Mouse (Mus musculus) CD4-positive, CD25-positive, alpha-beta regulatory T cell, adult 4 months (primary cell): ENCODE data around the gene Lrrc36. TPM values are rescaled to one million over a fixed set of nuclear protein-coding genes. Genes with fewer than 3 reads are reported as not detected.

Source experiments
- ATAC-seq: one replicate; pipeline ENCODE4 v1.8.0; 2017
- polyA plus RNA-seq, 2 experiments: library from polyadenylated mRNA; unstranded; fragments of 100-300 nt; shearing (Covaris generic); gene quantifications; one replicate each; pipeline ENCODE4 v1.2.1; 2017

Lrrc36 gene
- polyA plus RNA-seq, 2 experiments from 2014 or later: not detected

DNA sequence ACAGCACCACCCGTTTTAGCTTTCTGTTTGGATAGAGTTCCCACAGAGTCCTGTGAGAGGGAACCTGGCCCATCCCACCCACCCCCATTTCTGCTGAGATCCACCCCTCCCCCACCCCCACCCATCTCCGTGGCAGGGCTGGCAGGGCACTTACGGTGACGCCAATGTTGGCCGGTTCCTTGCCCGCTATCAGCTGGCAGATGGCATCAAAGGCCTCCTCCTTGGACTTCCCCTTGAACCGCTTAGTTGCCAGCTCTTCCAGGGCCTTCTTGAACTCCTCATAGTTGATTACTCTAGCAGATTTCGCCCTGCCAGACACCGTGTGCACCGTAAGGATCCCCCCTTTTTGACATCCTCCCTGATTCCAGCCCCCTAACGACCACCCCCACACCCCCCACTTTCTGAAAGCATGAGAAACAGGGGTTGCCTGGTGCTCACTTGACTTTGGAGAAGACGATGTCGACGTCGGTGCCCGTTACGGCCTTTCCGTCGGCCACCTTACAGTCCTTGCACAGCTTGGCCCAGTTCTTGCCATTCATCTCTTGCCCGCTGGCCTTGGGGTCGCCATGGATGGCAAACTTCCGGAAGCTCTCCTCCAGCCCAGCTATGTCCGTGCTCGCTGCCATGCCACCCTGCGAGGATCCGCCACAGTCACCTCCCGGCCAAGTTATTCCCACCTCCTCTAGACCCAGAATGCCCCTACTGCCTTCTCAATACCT, 54.8 kb downstream of the Lrrc36 start:
- ATAC-seq: no peak

DNA sequence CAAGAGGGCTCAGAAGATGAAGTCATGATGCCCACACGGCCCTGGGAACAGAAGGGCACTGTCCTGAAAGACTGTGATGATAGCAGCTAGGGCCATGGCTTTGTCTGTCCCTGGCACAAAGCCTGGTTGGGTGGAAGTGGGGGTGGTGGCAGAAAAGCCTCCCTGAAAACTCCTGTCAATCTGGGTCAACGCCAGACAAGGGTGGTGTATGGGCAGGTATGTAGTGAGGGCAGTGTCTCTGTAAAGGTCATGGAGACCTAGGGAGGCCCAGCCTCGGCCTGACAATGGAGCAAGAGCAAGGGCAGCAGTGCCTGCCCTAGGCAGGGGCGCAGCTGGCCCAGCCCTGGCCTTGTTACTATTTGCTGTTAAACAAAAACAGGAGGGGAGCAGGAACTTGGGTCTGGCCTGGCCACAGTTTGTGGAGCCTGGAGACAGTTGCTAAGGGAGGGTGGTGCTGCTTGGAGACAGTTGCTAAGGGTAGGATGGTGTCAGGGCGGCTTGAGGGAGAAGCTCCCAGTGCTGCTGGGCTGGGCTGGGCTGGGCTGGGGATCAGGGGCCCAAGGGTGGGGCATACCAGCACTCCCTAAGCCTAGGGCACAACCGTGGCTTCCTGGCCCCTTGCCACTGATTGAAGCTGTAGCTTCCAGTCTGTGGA, 55.8 kb downstream of the Lrrc36 start:
- no peak for ATAC-seq

DNA sequence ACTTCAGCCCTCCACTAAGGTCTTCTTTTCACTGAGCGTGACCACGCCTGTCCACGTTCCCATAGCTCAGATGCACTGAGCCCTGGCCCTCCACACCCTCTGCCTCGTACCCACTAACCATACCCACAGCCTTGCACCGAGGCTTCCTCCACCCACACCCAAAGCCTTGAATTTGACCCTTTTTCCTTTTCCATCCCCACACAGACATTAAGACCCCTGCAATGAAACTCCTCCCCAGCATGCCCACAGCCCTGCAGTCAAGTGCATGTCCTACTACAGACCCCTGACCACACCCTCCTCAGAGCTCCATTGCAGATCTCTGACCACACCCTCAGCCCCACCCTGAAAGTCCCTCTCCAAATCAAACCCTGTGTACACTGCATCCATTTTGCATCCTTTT, 56.4 kb downstream of the Lrrc36 start:
- ATAC-seq: no peak

DNA sequence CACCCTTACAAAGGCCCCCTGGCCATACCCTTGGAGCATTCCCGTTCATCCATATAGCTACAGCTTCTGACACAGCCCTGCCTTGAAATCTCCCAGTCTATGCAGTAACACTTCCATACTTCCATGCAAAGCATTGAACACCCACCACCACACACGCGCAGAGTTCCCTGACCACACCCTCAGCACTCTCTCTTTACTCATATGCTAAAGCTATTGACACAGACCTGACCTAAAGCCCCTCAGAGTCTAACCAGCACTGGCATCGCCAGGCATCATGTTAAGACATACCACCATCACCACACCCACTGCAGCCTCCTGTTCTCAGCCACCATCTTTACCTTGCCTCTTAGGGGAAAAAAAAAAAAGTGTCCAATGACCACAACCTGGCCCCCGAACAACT, 56.9 kb downstream of the Lrrc36 start:
- no peak for ATAC-seq

DNA sequence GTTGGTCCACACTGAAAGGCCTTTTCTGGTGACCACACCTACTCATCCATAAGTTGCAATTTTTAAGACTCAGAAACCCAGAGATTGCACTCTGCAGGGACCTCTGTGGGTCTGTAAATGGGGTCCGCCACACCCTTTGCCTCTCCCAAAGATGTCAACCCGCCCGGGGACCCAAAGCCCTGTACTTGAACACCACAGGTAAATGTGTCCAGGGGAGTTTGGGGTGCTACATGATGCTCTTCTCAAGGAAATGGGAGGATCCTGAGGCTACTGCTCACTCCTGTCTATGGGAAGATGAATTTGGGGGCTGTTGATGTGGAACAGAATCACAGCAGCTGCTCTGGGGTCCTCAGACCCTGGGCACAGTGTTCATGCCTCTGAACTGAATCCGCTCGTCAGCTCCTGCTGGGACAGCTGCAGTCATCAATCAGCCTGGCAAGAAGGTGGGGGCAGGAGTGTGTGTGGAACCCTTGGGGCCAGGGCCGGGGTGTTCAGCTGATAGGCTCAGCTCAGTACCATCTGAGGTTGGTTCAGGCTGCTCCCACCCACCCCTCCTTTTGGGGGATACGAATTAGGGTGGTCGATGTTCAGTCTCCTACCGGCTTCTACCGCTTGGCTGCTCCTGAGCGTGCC, 57.4 kb downstream of the Lrrc36 start:
- no peak for ATAC-seq

DNA sequence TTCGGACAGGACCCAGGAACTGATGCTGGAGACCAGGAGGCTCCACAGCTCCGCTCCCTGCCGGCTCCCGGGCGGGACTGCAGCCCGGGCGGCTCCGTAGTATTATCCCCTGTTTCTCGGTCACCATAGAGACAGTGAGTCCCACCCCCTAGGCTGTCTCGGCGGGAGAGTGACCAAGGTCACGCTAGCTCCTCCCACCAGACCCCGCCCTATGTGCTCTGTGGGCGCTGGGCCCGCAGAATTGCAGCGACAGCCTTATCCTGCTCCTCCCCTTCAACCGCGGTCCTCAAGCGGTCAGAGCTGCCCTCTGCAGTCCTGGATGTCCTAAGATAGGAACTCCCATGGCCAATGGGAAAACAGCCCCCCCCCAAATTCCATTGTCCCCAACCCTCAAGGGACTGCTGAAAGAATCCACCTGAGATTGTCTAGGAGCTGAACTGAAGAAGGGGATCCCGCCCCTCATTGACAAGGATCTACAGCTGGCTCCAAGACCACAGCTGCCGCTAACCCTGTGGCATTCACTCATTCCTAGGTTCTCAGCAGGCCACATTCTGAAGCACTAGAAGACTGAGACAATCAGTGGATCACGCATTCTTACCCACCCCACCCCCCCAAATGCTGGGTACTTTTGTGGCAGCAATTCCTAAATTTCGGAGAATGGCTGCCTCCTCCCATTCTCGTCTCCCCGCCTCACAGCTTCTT, 58.1 kb downstream of the Lrrc36 start, which contains the start of gene Tppp3:
Gene Tppp3, minus strand, starts transcription at position 213 of the 702 bp plus-strand sequence.
- ATAC-seq: no peak

DNA sequence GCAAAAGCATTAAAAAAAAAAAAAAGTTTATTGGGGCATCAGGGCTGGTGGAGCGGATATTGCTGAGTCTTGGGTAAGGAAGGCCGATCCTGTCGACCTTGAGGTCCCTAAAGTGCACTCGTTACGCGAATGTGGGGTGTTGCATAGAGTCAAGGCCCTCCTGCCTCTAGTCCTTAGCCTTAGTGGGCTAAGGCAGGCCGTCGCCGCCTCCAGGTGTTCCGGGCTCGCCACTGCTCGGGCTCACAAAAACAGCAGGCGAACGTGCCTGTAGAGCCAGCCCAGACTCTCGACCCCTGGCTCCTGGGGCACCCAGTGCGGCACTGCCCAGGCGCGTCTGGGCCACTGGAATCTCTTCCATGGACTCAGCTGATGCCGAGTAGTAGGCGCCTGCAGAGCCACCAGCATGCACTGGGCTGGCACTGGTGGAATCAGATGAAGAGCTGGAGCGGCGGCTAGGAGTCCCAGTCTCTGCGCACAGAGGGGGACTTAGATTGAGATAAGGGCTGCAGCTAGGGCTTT, 59.1 kb downstream of the Lrrc36 start:
- no peak for ATAC-seq

DNA sequence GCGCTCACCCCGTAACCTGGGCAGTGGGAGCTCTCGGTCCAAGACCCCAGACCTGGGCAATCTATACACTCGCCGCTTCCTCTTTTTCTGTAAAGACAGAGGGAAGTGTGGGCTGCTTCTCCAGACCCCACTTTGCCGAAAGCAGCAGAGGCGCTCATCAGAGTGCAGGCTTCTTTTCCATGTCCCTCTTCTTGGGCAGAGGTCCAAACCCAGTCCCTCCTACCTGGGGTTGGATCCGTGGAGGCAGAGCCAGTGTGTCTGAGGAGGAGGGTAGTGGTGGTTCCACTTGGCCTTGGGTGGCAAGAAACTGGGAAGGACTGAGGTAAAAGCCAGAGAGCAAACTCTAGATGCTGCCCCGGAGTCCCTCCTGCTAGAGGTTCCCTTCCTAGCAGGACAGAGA, 59.6 kb downstream of the Lrrc36 start:
- ATAC-seq: no peak

DNA sequence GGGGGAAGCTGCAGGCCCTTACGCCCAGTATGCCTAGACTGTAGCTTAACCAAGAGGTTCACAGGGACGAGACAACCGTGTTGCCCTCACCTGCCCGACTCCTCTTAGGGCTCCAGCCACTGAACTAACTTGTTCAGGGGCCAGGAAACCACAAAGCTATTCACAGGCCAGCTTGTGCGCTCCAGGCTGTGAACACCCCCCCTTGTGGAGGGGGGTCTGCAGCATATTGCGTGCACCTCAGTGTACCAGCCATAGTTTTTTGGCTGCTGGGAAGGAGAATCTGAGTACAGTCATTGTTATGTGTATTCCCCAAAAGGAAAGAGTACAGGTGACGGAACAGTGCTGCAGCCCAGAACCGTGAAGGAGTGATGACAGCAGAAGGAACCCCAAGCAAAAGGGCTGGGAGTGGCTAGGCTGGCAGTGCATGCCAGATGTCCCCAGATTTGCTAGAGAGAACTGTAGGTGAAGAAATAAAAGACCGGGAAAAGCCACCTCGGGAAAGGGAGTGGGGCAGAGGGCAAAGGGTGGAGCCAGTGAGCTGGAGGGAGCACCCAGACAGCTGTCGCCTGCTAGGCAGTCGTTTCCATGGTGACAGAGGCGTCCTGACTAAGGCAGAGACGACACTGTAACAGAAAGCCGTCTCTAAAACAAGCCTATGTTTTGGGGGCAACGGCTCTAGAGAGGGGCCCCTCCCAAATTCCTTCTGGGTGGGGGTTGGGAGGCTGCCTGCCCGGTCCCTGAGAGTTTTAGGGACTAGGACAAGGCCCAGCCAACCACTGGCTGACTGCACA, 60.6 kb downstream of the Lrrc36 start:
- ATAC-seq: no peak

DNA sequence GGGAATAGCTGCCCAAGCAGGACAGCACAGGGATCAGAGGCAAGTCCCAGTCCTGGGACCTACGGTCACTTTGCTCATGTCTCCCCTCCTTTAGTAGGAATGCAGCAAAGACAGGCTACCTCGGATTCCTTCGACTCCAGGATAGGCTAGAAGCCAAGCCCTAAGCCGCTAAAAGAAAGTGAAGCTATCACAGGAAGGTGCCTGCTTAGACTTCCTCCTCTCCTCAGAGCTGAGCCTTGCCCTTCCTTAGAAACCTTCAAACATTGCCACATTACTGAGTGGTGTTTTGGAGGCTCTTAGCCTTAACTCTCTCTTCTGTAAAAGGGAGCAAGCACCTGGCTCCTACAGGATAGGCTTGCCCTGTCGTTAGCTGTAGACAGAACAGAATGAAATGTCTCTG, 61.3 kb downstream of the Lrrc36 start:
- no peak for ATAC-seq

DNA sequence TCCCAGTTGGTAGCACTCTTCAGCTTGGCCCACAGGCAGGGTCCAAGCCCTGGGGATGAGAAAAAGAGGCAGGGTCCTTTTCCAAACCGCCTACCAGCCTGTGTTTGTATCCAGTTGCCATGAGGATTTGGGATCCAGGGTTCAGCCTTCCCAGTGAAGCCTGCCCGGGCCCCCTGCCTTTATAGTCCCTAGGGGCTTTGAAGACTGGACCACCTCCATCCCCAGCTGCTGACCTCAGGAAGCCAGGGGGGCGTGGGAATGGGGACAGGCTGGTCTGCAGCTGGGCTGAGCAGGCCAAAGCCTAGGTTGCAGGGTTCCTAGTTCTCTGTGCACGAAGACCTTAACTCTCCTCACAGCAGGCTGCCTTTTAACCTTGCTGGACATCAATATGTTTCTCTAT, 61.9 kb downstream of the Lrrc36 start:
- no peak for ATAC-seq

DNA sequence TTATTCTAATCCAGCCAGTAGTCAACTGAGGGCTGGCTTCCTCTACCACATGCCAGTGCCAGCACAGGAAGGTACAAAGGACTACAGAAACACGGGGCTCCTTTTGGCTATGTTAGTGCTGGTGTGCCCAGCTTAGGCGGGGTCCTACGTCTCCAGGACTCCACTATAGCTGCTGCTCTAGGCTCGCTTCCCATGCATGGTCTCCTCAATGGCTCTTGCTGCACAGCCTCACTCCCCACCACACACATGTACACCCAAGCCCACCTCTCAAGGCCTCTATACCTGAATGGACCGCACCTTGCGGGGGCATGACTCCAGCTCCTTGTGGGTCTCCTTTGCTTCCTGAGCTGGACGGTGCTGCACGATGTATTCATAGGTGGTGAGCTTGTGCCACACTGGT, 62.4 kb downstream of the Lrrc36 start:
- ATAC-seq: no peak

DNA sequence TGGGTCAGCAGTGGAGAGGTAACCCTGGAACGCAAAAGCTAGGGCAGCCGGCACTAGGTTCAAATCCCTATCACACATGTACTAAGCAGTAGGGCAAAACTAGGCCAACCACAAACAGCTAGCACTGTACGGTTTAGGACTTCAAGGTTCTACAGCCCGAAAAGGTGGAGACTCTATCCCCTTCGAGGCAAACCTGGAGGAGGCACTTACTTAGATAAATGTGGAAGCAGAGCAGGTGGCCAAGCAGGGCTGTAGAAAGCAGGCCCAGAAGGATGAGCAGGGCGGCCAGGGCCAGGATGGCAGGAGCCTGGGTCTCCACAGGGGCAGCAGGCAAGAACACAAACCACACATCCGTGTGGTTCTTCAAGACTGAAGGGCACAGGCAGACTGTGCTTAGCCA, 62.8 kb downstream of the Lrrc36 start:
- no peak for ATAC-seq

DNA sequence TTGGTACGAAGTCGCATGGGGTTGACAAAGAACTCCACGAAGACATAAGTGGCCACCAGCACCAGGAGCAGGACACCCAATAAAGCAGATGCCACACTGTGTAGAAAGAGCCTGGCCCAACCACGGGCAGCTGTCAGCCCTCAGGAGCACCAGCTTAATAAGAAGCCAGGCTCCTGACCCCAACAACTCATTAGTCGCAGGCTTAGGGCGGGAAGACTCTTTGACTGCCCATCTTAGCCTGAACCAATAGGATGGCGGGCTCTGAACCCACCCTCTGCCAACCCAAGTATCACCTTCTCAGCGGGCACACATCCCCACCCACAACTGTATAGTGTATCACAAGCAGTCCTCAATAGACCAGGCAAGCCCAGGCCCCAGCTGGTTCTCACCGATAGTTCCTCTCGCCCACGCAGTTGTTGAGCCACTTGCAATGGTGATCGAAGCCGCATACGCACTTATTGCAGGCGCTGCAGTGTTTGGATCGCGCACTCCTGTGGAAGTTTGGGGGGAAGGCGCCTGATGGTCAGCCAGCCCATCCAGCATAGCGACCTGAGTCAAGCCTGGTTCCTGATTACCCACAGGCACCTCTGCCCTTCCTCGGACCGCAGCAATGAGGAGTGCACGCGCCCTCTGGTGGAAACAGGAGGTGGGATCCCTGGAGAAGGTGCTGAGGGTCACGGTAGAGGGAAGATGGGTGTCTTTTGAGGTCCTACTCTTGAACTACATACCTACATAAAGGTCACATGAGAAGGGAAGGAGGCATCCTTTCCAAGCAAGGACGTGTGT, 63.5 kb downstream of the Lrrc36 start:
- ATAC-seq: no peak

DNA sequence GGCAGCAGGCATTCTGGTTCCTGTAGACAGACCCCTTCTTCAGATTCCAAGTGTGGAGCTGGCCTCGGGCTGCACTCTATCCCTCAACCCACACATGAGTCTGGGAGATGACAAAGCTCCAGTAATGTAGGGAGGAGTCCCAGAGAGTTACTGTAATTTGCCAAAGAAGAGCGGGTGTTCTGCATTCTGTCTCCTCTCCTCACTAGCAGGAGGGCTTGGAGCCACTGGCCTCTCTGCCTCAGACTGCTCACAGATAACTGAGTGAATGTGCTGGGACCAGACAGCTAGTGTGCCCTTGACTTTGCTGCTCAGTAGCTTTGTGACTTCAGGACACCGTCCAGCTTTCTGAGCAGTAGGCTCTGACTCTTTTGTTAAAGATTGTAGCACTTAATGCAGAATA, 64.4 kb downstream of the Lrrc36 start:
- ATAC-seq: no peak

DNA sequence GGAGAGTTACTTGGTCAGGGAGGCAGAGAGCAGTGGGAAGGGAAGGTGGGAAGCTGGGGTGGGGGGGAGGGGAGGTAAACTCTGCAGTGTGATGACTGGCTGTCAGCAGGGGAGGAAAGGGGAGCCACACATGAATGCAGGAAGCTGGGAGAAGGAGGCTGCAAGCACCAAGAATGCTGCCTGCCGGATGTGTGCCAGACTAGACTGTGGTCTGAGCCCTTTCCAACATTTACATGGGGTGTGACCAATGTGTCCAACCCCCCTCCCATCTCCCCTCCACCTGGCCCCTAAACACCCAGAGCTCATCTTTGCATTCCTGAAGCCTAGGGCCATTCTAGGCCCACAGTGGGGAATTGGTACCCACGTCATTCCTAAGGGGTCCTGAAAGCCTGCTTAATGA, 67.6 kb downstream of the Lrrc36 start:
- ATAC-seq: no peak

DNA sequence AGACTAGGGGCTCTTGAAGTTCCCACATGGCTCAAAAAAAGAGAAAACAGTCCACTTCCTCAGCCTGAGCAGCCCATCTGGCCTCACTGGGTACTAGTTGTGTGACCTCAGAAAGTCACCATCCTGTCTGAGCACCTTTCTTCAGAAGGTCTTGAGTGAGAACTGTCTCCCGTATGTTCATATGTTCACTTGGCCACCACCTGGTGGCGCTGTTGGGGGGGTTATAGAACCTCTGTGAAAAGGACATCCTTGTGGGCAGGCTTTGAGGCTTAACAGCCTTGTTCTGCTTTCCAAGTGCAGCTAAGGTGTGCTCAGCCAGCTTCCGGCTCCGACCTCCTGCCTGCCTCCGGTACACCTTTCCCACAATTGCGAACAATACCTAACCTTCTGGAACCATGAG, 68.1 kb downstream of the Lrrc36 start:
- ATAC-seq: no peak

DNA sequence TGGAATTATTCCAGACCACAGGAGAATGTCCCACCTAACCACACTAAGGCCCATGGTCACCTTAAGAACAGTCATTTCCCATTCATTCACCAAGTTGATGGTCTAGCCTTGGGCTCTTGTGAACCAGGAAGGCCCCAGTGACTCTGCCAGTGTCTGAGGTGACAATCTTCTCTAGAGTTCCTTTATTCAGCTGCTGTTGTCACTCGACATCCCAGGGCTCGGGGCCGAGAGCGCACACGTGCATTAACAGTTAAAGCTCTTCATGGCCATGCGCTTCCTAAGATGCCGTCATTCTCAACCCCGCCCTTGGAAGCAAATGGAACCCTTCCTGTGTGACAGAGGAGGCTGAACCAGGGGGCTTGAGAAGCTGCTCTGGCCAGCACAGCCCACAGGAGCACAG, 68.8 kb downstream of the Lrrc36 start:
- no peak for ATAC-seq

DNA sequence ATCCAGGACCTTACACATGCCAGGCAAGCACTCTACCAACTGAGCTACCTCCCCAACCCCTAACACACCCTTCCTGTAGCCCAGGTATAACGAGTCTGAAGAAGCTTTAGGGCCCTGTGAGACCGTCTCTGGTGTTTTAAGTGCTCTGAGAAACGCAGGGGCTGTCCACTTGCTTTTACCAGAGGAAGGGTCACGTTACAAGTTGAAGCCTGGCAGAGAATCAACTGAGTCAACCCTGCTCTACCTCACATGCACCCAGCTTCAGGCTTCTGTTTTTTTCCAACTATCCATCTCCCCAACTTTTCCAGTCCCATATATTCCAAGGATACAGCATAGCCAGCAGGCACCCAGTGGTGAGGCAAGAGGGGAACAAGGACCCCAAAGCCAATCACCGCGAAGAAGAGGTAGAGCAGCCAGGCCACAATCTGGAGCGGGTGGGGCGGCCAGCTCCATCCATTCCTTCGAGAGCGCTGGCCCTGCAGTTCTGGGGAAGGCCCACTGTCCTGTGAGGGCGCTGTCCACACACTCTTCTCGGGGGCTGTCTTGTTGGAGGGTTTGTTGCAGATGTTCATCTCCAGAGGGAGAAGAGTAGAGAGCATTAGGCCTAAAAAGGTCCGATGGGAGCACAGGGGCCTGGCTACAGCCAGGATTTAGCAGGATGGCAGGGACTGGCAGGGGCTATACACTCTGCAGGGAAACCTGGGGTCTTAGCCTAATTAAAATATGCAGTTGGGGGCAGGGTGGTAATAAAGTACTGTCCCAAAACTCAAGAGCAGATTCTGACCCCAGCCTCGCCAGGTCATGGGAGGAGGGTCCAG, 70.0 kb downstream of the Lrrc36 start:
- ATAC-seq: no peak

DNA sequence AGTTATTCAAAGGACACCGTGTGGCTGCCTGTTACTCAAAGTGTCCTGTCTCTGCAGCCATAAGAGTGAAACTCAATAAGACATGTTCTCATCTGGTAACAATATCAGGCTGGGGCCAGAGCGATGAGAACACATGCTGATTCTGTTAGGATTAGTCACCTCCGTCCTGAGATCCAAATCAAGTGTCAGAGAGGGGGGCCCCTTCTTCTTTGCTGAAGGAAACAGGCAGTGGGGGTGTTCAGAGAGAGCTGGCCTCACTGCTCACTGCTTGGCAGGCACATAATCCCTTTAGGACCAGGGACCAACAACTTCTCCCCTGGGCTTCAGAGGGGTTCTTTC, 70.6 kb downstream of the Lrrc36 start:
- no peak for ATAC-seq

DNA sequence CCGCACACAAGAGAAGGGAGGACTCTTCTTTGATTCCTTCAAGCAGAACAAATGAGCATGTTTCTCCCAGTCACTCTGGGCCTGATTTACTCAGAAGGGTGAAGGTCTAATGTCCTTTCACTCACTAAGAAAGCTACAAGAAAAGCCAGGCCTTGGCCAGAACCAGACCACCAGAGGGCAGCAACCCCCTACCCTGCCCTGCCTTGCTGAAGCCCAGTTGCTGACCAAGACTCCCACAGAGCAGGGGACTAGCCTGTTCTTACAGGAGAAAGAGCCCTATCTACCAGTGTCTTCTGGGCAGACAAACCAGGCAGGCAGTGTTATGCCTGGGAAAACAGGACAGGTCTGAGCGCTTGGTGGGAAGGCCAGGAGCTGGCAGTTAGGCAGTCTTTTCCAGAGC, 71.0 kb downstream of the Lrrc36 start:
- no peak for ATAC-seq
